Mouse (Mus musculus) embryonic fibroblast, embryonic 13.5 days (primary cell): ENCODE data around the gene Ptbp2. TPM values are rescaled to one million over a fixed set of nuclear protein-coding genes. Genes with fewer than 3 reads are reported as not detected.

Experiments used
- H3K27ac ChIP-seq: 2 replicates; pipeline ENCODE4 v1.5.1; 2012; ENCODE audit warnings: low read length, control low read depth, inconsistent platforms; ENCODE audit not compliant: insufficient read depth
- H3K4me1 ChIP-seq: 2 replicates; pipeline ENCODE4 v1.6.1; 2011; ENCODE audit warnings: low read length; ENCODE audit not compliant: control insufficient read depth, insufficient read depth
- H3K4me3 ChIP-seq: 2 replicates; pipeline ENCODE4 v1.5.1; 2011; ENCODE audit warnings: mild to moderate bottlenecking, control low read depth, low read length; ENCODE audit not compliant: insufficient read depth
- CTCF ChIP-seq: IDR thresholded peaks from 2 replicates; pipeline ENCODE4 v1.5.1; 2011; ENCODE audit warnings: mild to moderate bottlenecking, control low read depth, low read length, moderate library complexity, borderline replicate concordance; ENCODE audit not compliant: insufficient read depth
- POLR2A ChIP-seq: IDR thresholded peaks from 2 replicates; pipeline ENCODE4 v1.6.1; 2011; ENCODE audit warnings: low read depth, mild to moderate bottlenecking, control low read depth, low read length, moderate library complexity
- polyA plus RNA-seq: library from polyadenylated mRNA; stranded (reverse); fragments of >200 nt; gene quantifications from 2 replicates; pipeline ENCODE4 v1.2.4, GENCODE M21; 2011; ENCODE audit warnings: low read depth; ENCODE audit not compliant: missing spikeins, insufficient read length

Gene Ptbp2
- polyA plus RNA-seq, 1 experiment, result 63.6 TPM

GRCm38 (mm10) chr3:119711503-119711902 is 72.8 kb downstream of the Ptbp2 start:
- TF ChIP-seq CTCF (no peak), POLR2A (no peak)
- no peak overlapping the region for H3K4me3 ChIP-seq
- no peaks in the 10 kb centered on the region for H3K4me1 ChIP-seq
- H3K27ac ChIP-seq, result no peak overlapping the region

GRCm38 (mm10) chr3:119701467-119701866 is 82.8 kb downstream of the Ptbp2 start:
- H3K27ac ChIP-seq, result no peak overlapping the region
- H3K4me1 ChIP-seq, result no peaks in the 10 kb centered on the region
- TF ChIP-seq CTCF, result no peak
- TF ChIP-seq POLR2A, result no peak
- H3K4me3 ChIP-seq, result no peak overlapping the region

- H3K4me3 ChIP-seq, result no peak overlapping the region
Observed at GRCm38 (mm10) chr3:119684741-119685140, 99.5 kb downstream of the Ptbp2 start.

More at GRCm38 (mm10) chr3:119684741-119685140, 99.5 kb downstream of the Ptbp2 start:
- Histone ChIP-seq H3K4me1 (no peaks in the 10 kb centered on the region), H3K27ac (no peak overlapping the region)
- TF ChIP-seq CTCF, result no peak
- no peak for TF ChIP-seq POLR2A
